Mouse (Mus musculus): ENCODE measurements at regions not wholly inside any gene's neighbourhood (a gene's known extent, or its start where the extent isn't known, plus 50 kb on each side); places are given as distances from the start of the nearest gene placed in this dataset.

DNA sequence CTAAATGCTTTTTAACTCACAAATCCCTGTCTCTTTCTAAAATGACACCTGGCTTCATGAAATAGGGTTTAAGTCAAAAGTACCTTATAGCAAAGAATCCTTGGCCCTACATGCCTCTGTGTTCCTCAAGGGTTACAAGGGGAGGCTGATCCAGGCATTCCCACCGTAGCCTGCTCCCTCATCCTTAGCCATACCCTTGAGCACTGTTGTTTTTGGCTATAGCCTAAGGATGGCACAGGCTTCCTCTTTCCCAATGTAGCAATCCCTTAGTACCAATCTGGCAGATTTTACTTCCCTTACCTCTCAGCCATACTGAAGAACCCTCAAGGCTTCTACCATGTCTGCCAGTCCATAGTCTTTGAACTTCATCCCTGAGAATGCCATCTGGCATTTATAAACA, 194.2 kb upstream of the Gm9747 start:
- TF ChIP-seq CTCF (conservative IDR thresholded peaks at IDR 0.05; ENCODE audit: low read length) = no peak
- TF ChIP-seq POU5F1 (IDR thresholded peaks at IDR 0.05; ENCODE audit: borderline replicate concordance, low read length) = no peak
- TF ChIP-seq NANOG (IDR thresholded peaks at IDR 0.05; ENCODE audit: borderline replicate concordance, low read length) = no peak

Measured in E14TG2a.4 (cell line).